Mouse (Mus musculus) forebrain, embryonic 15.5 days (tissue): Measurements from ENCODE around the gene Tcn2. TPM values are rescaled to one million over a fixed set of nuclear protein-coding genes. Genes with fewer than 3 reads are reported as not detected.
"Not testable (repeated sequence)": the region's sequence is repeated elsewhere in the genome, so short reads cannot be mapped to it uniquely, and the experiment has no call there.

Source experiments
- ATAC-seq: fragments of 200-750 bp; cut with Nextera tagmentation; replicated peaks from 2 replicates; pipeline ENCODE4 v1.8.0; 2017; ENCODE audit warnings: mild to moderate bottlenecking, moderate TSS enrichment, moderate library complexity
- H3K27ac ChIP-seq: fragments of 300-500 bp; sonication (generic); replicated peaks from 2 replicates; pipeline ENCODE4 v1.5.1; 2015; ENCODE audit warnings: mild to moderate bottlenecking, inconsistent platforms
- H3K27me3 ChIP-seq: fragments of 300-500 bp; sonication (generic); 2 replicates; pipeline ENCODE4 v1.6.1; 2015; ENCODE audit warnings: inconsistent platforms
- H3K36me3 ChIP-seq: fragments of 300-500 bp; sonication (generic); 2 replicates; pipeline ENCODE4 v1.6.1; 2015; ENCODE audit warnings: mild to moderate bottlenecking, inconsistent platforms
- H3K4me1 ChIP-seq: fragments of 300-500 bp; sonication (generic); 2 replicates; pipeline ENCODE4 v1.6.1; 2015; ENCODE audit warnings: inconsistent platforms
- H3K4me2 ChIP-seq: fragments of 300-500 bp; sonication (generic); replicated peaks from 2 replicates; pipeline ENCODE4 v1.6.1; 2015; ENCODE audit warnings: mild to moderate bottlenecking, inconsistent platforms
- H3K4me3 ChIP-seq: fragments of 300-500 bp; sonication (generic); 2 replicates; pipeline ENCODE4 v1.5.1; 2015; ENCODE audit warnings: mild to moderate bottlenecking, inconsistent platforms
- H3K9ac ChIP-seq: fragments of 300-500 bp; sonication (generic); replicated peaks from 2 replicates; pipeline ENCODE4 v1.6.1; 2015; ENCODE audit warnings: mild to moderate bottlenecking, inconsistent platforms
- H3K9me3 ChIP-seq: fragments of 300-500 bp; sonication (generic); 2 replicates; pipeline ENCODE4 v1.6.1; 2016; ENCODE audit warnings: inconsistent platforms
- WGBS: fragments of 180-500 bp; shearing (Covaris S2); methylation state at CpG from one replicate; pipeline ENCODE4 v1.1.7; 2015; ENCODE audit warnings: mixed read lengths; 5-methylcytosine and 5-hydroxymethylcytosine counted together
- polyA plus RNA-seq: library from polyadenylated mRNA; unstranded; fragments of >200 nt; fragmentation: Nextera tagmentation; extraction: Ambion mirVana; gene quantifications from 2 replicates; pipeline ENCODE4 v1.2.1, GENCODE M21; 2015

Gene Tcn2
- polyA plus RNA-seq, 1 experiment from 2014 or later: 15.3 TPM

- Histone ChIP-seq H3K27ac (no peak overlapping the region), H3K4me3 (no peak overlapping the region), H3K9me3 (no peaks in the 10 kb centered on the region), H3K4me2 (no peak overlapping the region), H3K4me1 (peaks cover 16% of the 10 kb centered on the region), H3K36me3 (no peaks in the 10 kb centered on the region), H3K9ac (no peak overlapping the region), H3K27me3 (no peaks in the 10 kb centered on the region)
- ATAC-seq: no peak
- 74% methylated on average over 3 of the region's 3 CpGs for WGBS
Measured at GRCm38 (mm10) chr11:3961761-3962160, 29.8 kb upstream of the Tcn2 start.

GRCm38 (mm10) chr11:3960901-3961300 lies 28.9 kb upstream of the Tcn2 start:
- ATAC-seq: no peak
- WGBS: 38% methylated on average over 2 of the region's 2 CpGs
- H3K4me2 ChIP-seq: no peak overlapping the region

GRCm38 (mm10) chr11:3955371-3955770 lies 23.4 kb upstream of the Tcn2 start:
- H3K4me2 ChIP-seq, H3K4me1 ChIP-seq, H3K36me3 ChIP-seq, H3K27me3 ChIP-seq, H3K9me3 ChIP-seq, ATAC-seq, H3K4me3 ChIP-seq, H3K27ac ChIP-seq, H3K9ac ChIP-seq: not testable (repeated sequence)
- WGBS: 69% methylated on average over 4 of the region's 4 CpGs

More at GRCm38 (mm10) chr11:3960901-3961300, 28.9 kb upstream of the Tcn2 start:
- no peak overlapping the region for H3K9ac ChIP-seq
- H3K27ac ChIP-seq: no peak overlapping the region
- H3K4me3 ChIP-seq: no peak overlapping the region
- H3K9me3 ChIP-seq: no peaks in the 10 kb centered on the region
- H3K4me1 ChIP-seq: peaks cover 16% of the 10 kb centered on the region
- no peaks in the 10 kb centered on the region for H3K27me3 ChIP-seq
- no peaks in the 10 kb centered on the region for H3K36me3 ChIP-seq

- WGBS: 72% methylated on average over 5 of the region's 5 CpGs
- not testable (repeated sequence) for H3K9ac ChIP-seq, ATAC-seq, H3K9me3 ChIP-seq, H3K4me2 ChIP-seq, H3K27ac ChIP-seq, H3K27me3 ChIP-seq, H3K36me3 ChIP-seq, H3K4me3 ChIP-seq, H3K4me1 ChIP-seq
Measured at GRCm38 (mm10) chr11:3954876-3955275, 22.9 kb upstream of the Tcn2 start.

GRCm38 (mm10) chr11:3946386-3946785 lies 14.4 kb upstream of the Tcn2 start:
- Histone ChIP-seq H3K27me3 (no peaks in the 10 kb centered on the region), H3K27ac (no peak overlapping the region), H3K36me3 (no peaks in the 10 kb centered on the region), H3K9me3 (no peaks in the 10 kb centered on the region), H3K9ac (no peak overlapping the region), H3K4me3 (no peak overlapping the region), H3K4me2 (no peak overlapping the region), H3K4me1 (no peaks in the 10 kb centered on the region)
- WGBS: 2% methylated on average over 1 of the region's 1 CpGs
- ATAC-seq: no peak

GRCm38 (mm10) chr11:3941371-3941770 lies 9.4 kb upstream of the Tcn2 start:
- ATAC-seq: no peak
- Histone ChIP-seq H3K4me2 (no peak overlapping the region), H3K27me3 (no peaks in the 10 kb centered on the region), H3K27ac (no peak overlapping the region), H3K9me3 (no peaks in the 10 kb centered on the region), H3K4me1 (no peaks in the 10 kb centered on the region), H3K9ac (no peak overlapping the region), H3K4me3 (no peak overlapping the region), H3K36me3 (no peaks in the 10 kb centered on the region)
- 88% methylated on average over 7 of the region's 7 CpGs for WGBS

GRCm38 (mm10) chr11:3937321-3937874 lies 5.4 kb upstream of the Tcn2 start:
- no peaks in the 10 kb centered on the region for H3K9me3 ChIP-seq
- ATAC-seq: no peak
- no peaks in the 10 kb centered on the region for H3K36me3 ChIP-seq
- no peak overlapping the region for H3K9ac ChIP-seq
- peaks cover 7% of the 10 kb centered on the region; the same call in 1 of the 2 replicates for H3K4me1 ChIP-seq
- H3K4me2 ChIP-seq: no peak overlapping the region
- no peak overlapping the region for H3K27ac ChIP-seq
- 81% methylated on average over 13 of the region's 13 CpGs for WGBS
- no peaks in the 10 kb centered on the region for H3K27me3 ChIP-seq
- no peak overlapping the region for H3K4me3 ChIP-seq

- peak; percentile 47 for ATAC-seq
- Histone ChIP-seq H3K4me1 (peaks cover 16% of the 10 kb centered on the region), H3K4me2 (no peak overlapping the region), H3K27me3 (no peaks in the 10 kb centered on the region), H3K4me3 (no peak overlapping the region), H3K36me3 (no peaks in the 10 kb centered on the region), H3K9ac (no peak overlapping the region), H3K27ac (0 out of 2 replicates have a peak overlapping the region, but pooled peaks have one; percentile 17), H3K9me3 (no peaks in the 10 kb centered on the region)
- 69% methylated on average over 3 of the region's 3 CpGs for WGBS
Measured at GRCm38 (mm10) chr11:3936318-3936717, 4.4 kb upstream of the Tcn2 start.

GRCm38 (mm10) chr11:3935135-3935534 lies 3.2 kb upstream of the Tcn2 start:
- Histone ChIP-seq H3K9ac (no peak overlapping the region), H3K27ac (no peak overlapping the region), H3K36me3 (no peaks in the 10 kb centered on the region), H3K9me3 (no peaks in the 10 kb centered on the region), H3K4me1 (peaks cover 25% of the 10 kb centered on the region), H3K4me3 (no peak overlapping the region), H3K27me3 (no peaks in the 10 kb centered on the region; the same call in 1 of the 2 replicates), H3K4me2 (no peak overlapping the region)
- no peak for ATAC-seq
- WGBS: 74% methylated on average over 4 of the region's 4 CpGs

GRCm38 (mm10) chr11:3933756-3934285 lies 1.9 kb upstream of the Tcn2 start:
- H3K4me1 ChIP-seq: peaks cover 25% of the 10 kb centered on the region
- H3K27ac ChIP-seq: no peak overlapping the region
- no peaks in the 10 kb centered on the region for H3K36me3 ChIP-seq
- no peak overlapping the region for H3K9ac ChIP-seq
- no peak overlapping the region for H3K4me3 ChIP-seq
- H3K4me2 ChIP-seq: no peak overlapping the region
- WGBS: 92% methylated on average over 9 of the region's 9 CpGs
- no peak for ATAC-seq
- no peaks in the 10 kb centered on the region; the same call in 1 of the 2 replicates for H3K27me3 ChIP-seq
- H3K9me3 ChIP-seq: no peaks in the 10 kb centered on the region

GRCm38 (mm10) chr11:3930931-3931330 lies 1.0 kb downstream of the Tcn2 start:
- WGBS: 19% methylated on average over 6 of the region's 6 CpGs
- peak overlapping the region; percentile 68 for H3K4me2 ChIP-seq
- no peaks in the 10 kb centered on the region for H3K36me3 ChIP-seq
- no peak overlapping the region; the same call in 1 of the 2 replicates for H3K9ac ChIP-seq
- no peak for ATAC-seq
- no peaks in the 10 kb centered on the region; the same call in 1 of the 2 replicates for H3K27me3 ChIP-seq
- peaks cover 21% of the 10 kb centered on the region for H3K4me1 ChIP-seq
- no peaks in the 10 kb centered on the region for H3K9me3 ChIP-seq
- peak overlapping the region; percentile 42 for H3K4me3 ChIP-seq
- no peak overlapping the region for H3K27ac ChIP-seq

- H3K4me2 ChIP-seq: no peak overlapping the region
- peaks cover 17% of the 10 kb centered on the region for H3K4me1 ChIP-seq
- H3K4me3 ChIP-seq: no peak overlapping the region
- no peak overlapping the region for H3K9ac ChIP-seq
- H3K36me3 ChIP-seq: no peaks in the 10 kb centered on the region
- no peaks in the 10 kb centered on the region for H3K9me3 ChIP-seq
- 85% methylated on average over 4 of the region's 4 CpGs for WGBS
- no peak overlapping the region for H3K27ac ChIP-seq
- no peaks in the 10 kb centered on the region; the same call in 1 of the 2 replicates for H3K27me3 ChIP-seq
- ATAC-seq: no peak
Measured at GRCm38 (mm10) chr11:3930019-3930418, 1.9 kb downstream of the Tcn2 start.

GRCm38 (mm10) chr11:3925916-3926315 lies 6.0 kb downstream of the Tcn2 start:
- Histone ChIP-seq H3K27ac (no peak overlapping the region), H3K4me2 (no peak overlapping the region), H3K27me3 (no peaks in the 10 kb centered on the region; the same call in 1 of the 2 replicates), H3K4me1 (peaks cover 4% of the 10 kb centered on the region), H3K9ac (no peak overlapping the region), H3K36me3 (no peaks in the 10 kb centered on the region), H3K9me3 (no peaks in the 10 kb centered on the region), H3K4me3 (no peak overlapping the region)
- WGBS: 92% methylated on average over 10 of the region's 10 CpGs
- ATAC-seq: no peak
